Mouse (Mus musculus) liver, postnatal 0 days (tissue): ENCODE results near the gene Kif3a.

Experiments used
- CTCF ChIP-seq: sonication (generic); IDR thresholded peaks from 2 replicates; pipeline ENCODE4 v1.5.1; 2016; ENCODE audit warnings: antibody characterized with exemption, low read depth
- EP300 ChIP-seq: IDR thresholded peaks from 2 replicates; pipeline ENCODE4 v1.6.1; 2016; ENCODE audit warnings: antibody characterized with exemption, low read depth, mild to moderate bottlenecking

GRCm38 (mm10) chr11:53521821-53522131, 45.4 kb upstream of the Kif3a start:
- TF ChIP-seq CTCF (no peak), EP300 (no peak)
